Mouse (Mus musculus): ENCODE results near the gene Zfp462.

- TF ChIP-seq POLR2A (IDR thresholded peaks at IDR 0.05; ENCODE audit: borderline replicate concordance, extremely low read depth, low read depth, low read length) = no peak
- TF ChIP-seq CTCF (IDR thresholded peaks at IDR 0.05; ENCODE audit: insufficient read depth, low read length) = no peak
Measured at GRCm38 (mm10) chr4:55013563-55014248, 68.9 kb downstream of the Zfp462 start.

Data from lung, adult 2 months (tissue).